20 mouse cellular contexts compared by ENCODE assay signal in genomic region chr7:115580461-115580860, GRCm38 (mm10).
DNase-seq lines count a peak whose midpoint lies in the region; ATAC-seq lines count a peak whose summit lies in the region.
"Had no signal": no experiment of that assay in that cellular context is flagged by ENCODE, and none has a peak within 500 bp of the region (broad histone marks: within the 10 kb centered on the region; RNA-seq: fewer than 3 reads in every experiment).

No protein-coding gene starts in this region.

- no peak overlapping the region for H3K4me3 ChIP-seq in embryonic facial prominence, embryonic 13.5 days
- H3K4me3 ChIP-seq: forebrain, embryonic 13.5 days; heart, embryonic 13.5 days; hindbrain, embryonic 12.5 days had no signal

- ATAC-seq in embryonic facial prominence, embryonic 13.5 days (ENCODE audit: insufficient number of reproducible peaks, insufficient read depth, low FRiP score, low TSS enrichment, low read depth): 0 out of 2 replicates have a peak, but pooled peaks have one; percentile 64
- ATAC-seq: forebrain, embryonic 13.5 days; forebrain, postnatal 0 days; hindbrain, embryonic 16.5 days; inflammation-experienced regulatory T-cells, adult 6 months; Patski had no signal

- peaks cover 8% of the 10 kb centered on the region for H3K4me1 ChIP-seq in embryonic facial prominence, embryonic 13.5 days
- H3K4me1 ChIP-seq: hindbrain, embryonic 12.5 days had no signal

- H3K27me3 ChIP-seq in embryonic facial prominence, embryonic 13.5 days: no peaks in the 10 kb centered on the region
- H3K27me3 ChIP-seq: forebrain, embryonic 13.5 days; heart, embryonic 13.5 days; hindbrain, embryonic 12.5 days; Patski had no signal

- no peak overlapping the region for H3K4me2 ChIP-seq in embryonic facial prominence, embryonic 13.5 days
- H3K4me2 ChIP-seq: forebrain, embryonic 13.5 days; heart, embryonic 13.5 days; hindbrain, embryonic 12.5 days had no signal

- no peak overlapping the region for H3K27ac ChIP-seq in embryonic facial prominence, embryonic 13.5 days
- H3K27ac ChIP-seq: forebrain, embryonic 13.5 days; heart, embryonic 13.5 days; hindbrain, embryonic 12.5 days had no signal

- intact Hi-C loops in heart, postnatal 10 days (cut with DNase I): no loop called here

- no peaks in the 10 kb centered on the region for H3K9me3 ChIP-seq in embryonic facial prominence, embryonic 13.5 days
- H3K9me3 ChIP-seq: forebrain, embryonic 13.5 days; heart, embryonic 13.5 days; hindbrain, embryonic 12.5 days had no signal

- H3K36me3 ChIP-seq in embryonic facial prominence, embryonic 13.5 days: no peaks in the 10 kb centered on the region
- H3K36me3 ChIP-seq: heart, embryonic 13.5 days; hindbrain, embryonic 12.5 days had no signal

- 66% methylated on average over 7 of the region's 7 CpGs for WGBS in embryonic facial prominence, embryonic 13.5 days
- WGBS in large intestine, adult 2 months: 38% methylated on average over 7 of the region's 7 CpGs

- DNase-seq in heart, adult 11 months: peak; percentile 82
- DNase-seq in heart, postnatal 10 days: no peak
- DNase-seq in R1 (ENCODE audit: low read depth, low spot score): peak; percentile 7
- peak; percentile 19 for DNase-seq in large intestine, adult 2 months (ENCODE audit: low read depth, low spot score)
- no peak for DNase-seq in retina, postnatal 1 day
- no peak for DNase-seq in layer of hippocampus, postnatal 25 days (ENCODE audit: extremely low spot score in 1 of 2, low spot score in 1 of 2)
- DNase-seq: cerebellum, adult 11 months; cerebellum, adult 8-10 months; cerebellum, postnatal 14 days; embryo, embryonic 11 days; forebrain, postnatal 0 days; gastrocnemius, postnatal 14 days; heart, postnatal 4 days had no signal

- H3K9ac ChIP-seq in embryonic facial prominence, embryonic 13.5 days: no peak overlapping the region
- H3K9ac ChIP-seq: forebrain, embryonic 13.5 days; forebrain, postnatal 0 days; heart, embryonic 13.5 days; hindbrain, embryonic 12.5 days had no signal

Comparison
In these comparisons a context has a peak if more than half of its experiments do, and no peak if none do; other contexts are left out.
1. DNase-seq: peak in heart, adult 11 months (single experiment), R1 (single experiment) and large intestine, adult 2 months (single experiment); none in heart, postnatal 10 days (0 of 2), retina, postnatal 1 day (single experiment) and layer of hippocampus, postnatal 25 days (0 of 2).